ENCODE assay signal across 8 mouse cellular contexts in the genomic region with DNA sequence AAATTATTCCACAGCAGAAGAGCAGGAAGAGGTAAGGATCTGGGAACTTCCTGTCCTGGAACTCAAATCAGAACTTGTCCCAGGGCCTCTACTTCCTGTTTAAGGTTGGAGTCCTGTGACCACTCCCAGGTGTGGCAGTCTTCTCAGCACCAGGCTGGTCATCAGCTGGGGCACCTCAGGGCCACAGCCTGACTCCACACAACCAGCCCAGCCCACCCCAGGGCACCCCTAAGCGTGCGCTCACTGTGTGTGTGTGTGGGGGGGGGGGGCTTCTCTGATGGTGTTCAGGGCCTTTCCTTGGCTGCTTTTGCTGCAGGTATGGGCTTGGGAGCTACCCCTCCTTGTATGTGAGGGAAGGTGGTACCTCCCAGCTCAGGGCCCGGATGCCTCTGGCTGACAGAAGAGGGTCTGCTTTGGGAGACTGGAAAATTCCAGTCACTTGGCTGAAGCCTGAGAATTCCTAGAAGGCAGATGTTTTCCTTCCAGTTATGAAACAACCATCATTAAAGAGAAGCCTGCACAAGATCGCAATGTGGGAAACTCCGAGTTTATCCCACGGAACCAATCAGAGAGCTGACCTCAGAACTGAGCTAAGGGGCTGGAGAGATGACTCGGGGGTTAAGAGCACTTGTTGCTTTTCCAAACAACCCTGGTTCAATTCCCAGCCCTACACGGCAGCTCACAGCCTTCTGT. TPM values are rescaled to one million over a fixed set of nuclear protein-coding genes. Genes with fewer than 3 reads are reported as not detected.
DNase-seq lines count a peak whose midpoint lies in the region; ATAC-seq lines count a peak whose summit lies in the region.
"Had no signal": no experiment of that assay in that cellular context is flagged by ENCODE, and none has a peak within 500 bp of the region (broad histone marks: within the 10 kb centered on the region; RNA-seq: fewer than 3 reads in every experiment).

No protein-coding gene starts in this region.

- H3K36me3 ChIP-seq in embryonic facial prominence, embryonic 13.5 days: no peaks in the 10 kb centered on the region
- no peaks in the 10 kb centered on the region for H3K36me3 ChIP-seq in heart, embryonic 13.5 days
- H3K36me3 ChIP-seq: hindbrain, embryonic 15.5 days had no signal

- H3K9ac ChIP-seq in embryonic facial prominence, embryonic 13.5 days: no peak overlapping the region
- H3K9ac ChIP-seq in heart, embryonic 13.5 days: no peak overlapping the region
- H3K9ac ChIP-seq: hindbrain, embryonic 15.5 days had no signal

- no peak overlapping the region for H3K4me3 ChIP-seq in embryonic facial prominence, embryonic 13.5 days
- H3K4me3 ChIP-seq in heart, embryonic 13.5 days: no peak overlapping the region
- H3K4me3 ChIP-seq: hindbrain, embryonic 15.5 days had no signal

- peak; percentile 58; the same call in 1 of the 2 replicates for ATAC-seq in embryonic facial prominence, embryonic 13.5 days (ENCODE audit: insufficient number of reproducible peaks, insufficient read depth, low FRiP score, low TSS enrichment, low read depth)
- no peak for ATAC-seq in heart, embryonic 13.5 days (ENCODE audit: extremely low read depth, insufficient number of reproducible peaks, low FRiP score, low TSS enrichment)
- ATAC-seq in megakaryocyte progenitor cell, adult 5-6 weeks (replicated peaks; ENCODE audit: poor library complexity): 0 out of 2 replicates have a peak, but pooled peaks have one; percentile 4

- no peaks in the 10 kb centered on the region for H3K9me3 ChIP-seq in embryonic facial prominence, embryonic 13.5 days
- H3K9me3 ChIP-seq in heart, embryonic 13.5 days: no peaks in the 10 kb centered on the region
- H3K9me3 ChIP-seq: hindbrain, embryonic 15.5 days had no signal

- peak; percentile 51 to 64 for DNase-seq in kidney, postnatal 4 days
- DNase-seq in embryo, embryonic 9.5 days (ENCODE audit: extremely low spot score): no peak
- no peak for DNase-seq in thymus, adult 18-20 months
- DNase-seq in adrenal gland, adult 2 months: no peak

- 59% methylated on average over 8 of the region's 8 CpGs for WGBS in embryonic facial prominence, embryonic 13.5 days
- 52% methylated on average over 8 of the region's 8 CpGs for WGBS in heart, embryonic 13.5 days

- H3K4me2 ChIP-seq in embryonic facial prominence, embryonic 13.5 days: no peak overlapping the region
- H3K4me2 ChIP-seq in heart, embryonic 13.5 days: no peak overlapping the region
- H3K4me2 ChIP-seq: hindbrain, embryonic 15.5 days had no signal

- no peaks in the 10 kb centered on the region for H3K27me3 ChIP-seq in embryonic facial prominence, embryonic 13.5 days
- H3K27me3 ChIP-seq in heart, embryonic 13.5 days (replicated peaks): peaks cover 70% of the 10 kb centered on the region
- H3K27me3 ChIP-seq: hindbrain, embryonic 15.5 days had no signal

- H3K4me1 ChIP-seq in embryonic facial prominence, embryonic 13.5 days: peaks cover 54% of the 10 kb centered on the region
- H3K4me1 ChIP-seq in heart, embryonic 13.5 days: peaks cover 19% of the 10 kb centered on the region

- H3K27ac ChIP-seq in embryonic facial prominence, embryonic 13.5 days: peak overlapping the region; percentile 65
- H3K27ac ChIP-seq in heart, embryonic 13.5 days (replicated peaks): peak overlapping the region; percentile 75
- H3K27ac ChIP-seq: hindbrain, embryonic 15.5 days had no signal

RNA-seq across cellular contexts. Expression of a gene that starts 4.6 kb away (rescaled TPM):
- polyA plus RNA-seq in embryonic facial prominence, embryonic 13.5 days (2015; fragmentation: Nextera tagmentation; extraction: Ambion mirVana): 91.5 and 101 TPM in 2 replicates
- 9.7 and 15.9 TPM in 2 replicates for polyA plus RNA-seq in heart, embryonic 13.5 days (2015; fragmentation: Nextera tagmentation; extraction: Ambion mirVana)
- 57.8 and 89.8 TPM in 2 replicates for total RNA-seq in megakaryocyte progenitor cell, adult 5-6 weeks (2015)
- 33.7 and 37.5 TPM in 2 replicates for total RNA-seq in megakaryocyte progenitor cell, adult 5-6 weeks (2017)
- total RNA-seq in adrenal gland, adult 2 months (2021): 10 to 100 TPM in 1 of 2 experiments, 1 to 10 TPM in 1; 7.6 to 14.6 TPM
- 23.9 and 29.4 TPM in 2 replicates for polyA plus RNA-seq in adrenal gland, adult 2 months (2012; rRNA removed)

RNA-seq across cellular contexts. Expression of a gene that starts 15.8 kb away (rescaled TPM):
- 1,314 and 1,591 TPM in 2 replicates for polyA plus RNA-seq in embryonic facial prominence, embryonic 13.5 days (2015; fragmentation: Nextera tagmentation; extraction: Ambion mirVana)
- polyA plus RNA-seq in heart, embryonic 13.5 days (2015; fragmentation: Nextera tagmentation; extraction: Ambion mirVana): 505 and 535 TPM in 2 replicates
- 577 and 637 TPM in 2 replicates for total RNA-seq in megakaryocyte progenitor cell, adult 5-6 weeks (2015)
- 287 and 322 TPM in 2 replicates for total RNA-seq in megakaryocyte progenitor cell, adult 5-6 weeks (2017)
- 100 to 1,000 TPM; 504 to 654 TPM for total RNA-seq in adrenal gland, adult 2 months (2021)
- polyA plus RNA-seq in adrenal gland, adult 2 months (2012; rRNA removed): 947 and 952 TPM in 2 replicates

RNA-seq across cellular contexts. Expression of a gene that starts 15.9 kb away (rescaled TPM):
- 1.1 TPM in 1 of 2 replicates, not detected in the other for polyA plus RNA-seq in embryonic facial prominence, embryonic 13.5 days (2015; fragmentation: Nextera tagmentation; extraction: Ambion mirVana)
- not detected in 2 replicates for polyA plus RNA-seq in heart, embryonic 13.5 days (2015; fragmentation: Nextera tagmentation; extraction: Ambion mirVana)
- total RNA-seq in megakaryocyte progenitor cell, adult 5-6 weeks (2015): not detected in 2 replicates
- 1.1 TPM in 1 of 2 replicates, not detected in the other for total RNA-seq in megakaryocyte progenitor cell, adult 5-6 weeks (2017)
- not detected for total RNA-seq in adrenal gland, adult 2 months (2021)
- not detected in 2 replicates for polyA plus RNA-seq in adrenal gland, adult 2 months (2012; rRNA removed)
- polyA plus RNA-seq: hindbrain, embryonic 15.5 days had no signal

RNA-seq across cellular contexts. Expression of a gene that starts 21.5 kb away (rescaled TPM):
- polyA plus RNA-seq in embryonic facial prominence, embryonic 13.5 days (2015; fragmentation: Nextera tagmentation; extraction: Ambion mirVana): 32.4 and 56.7 TPM in 2 replicates
- 1.2 TPM in 2 replicates for polyA plus RNA-seq in heart, embryonic 13.5 days (2015; fragmentation: Nextera tagmentation; extraction: Ambion mirVana)
- total RNA-seq in megakaryocyte progenitor cell, adult 5-6 weeks (2015): 0.83 and 1.1 TPM in 2 replicates
- total RNA-seq in megakaryocyte progenitor cell, adult 5-6 weeks (2017): not detected in 2 replicates
- total RNA-seq in adrenal gland, adult 2 months (2021): 1 to 10 TPM in 1 of 2 experiments, under 1 TPM in 1; 0.78 to 1.3 TPM
- polyA plus RNA-seq in adrenal gland, adult 2 months (2012; rRNA removed): 1.2 and 2.7 TPM in 2 replicates

RNA-seq across cellular contexts. Expression of a gene that starts 30.4 kb away (rescaled TPM):
- polyA plus RNA-seq in embryonic facial prominence, embryonic 13.5 days (2015; fragmentation: Nextera tagmentation; extraction: Ambion mirVana): 25.1 and 25.7 TPM in 2 replicates
- 13.1 and 13.8 TPM in 2 replicates for polyA plus RNA-seq in heart, embryonic 13.5 days (2015; fragmentation: Nextera tagmentation; extraction: Ambion mirVana)
- 5.1 and 7.3 TPM in 2 replicates for total RNA-seq in megakaryocyte progenitor cell, adult 5-6 weeks (2015)
- total RNA-seq in megakaryocyte progenitor cell, adult 5-6 weeks (2017): 8.2 and 9.0 TPM in 2 replicates
- 10 to 100 TPM; 26.5 to 48.7 TPM for total RNA-seq in adrenal gland, adult 2 months (2021)
- polyA plus RNA-seq in adrenal gland, adult 2 months (2012; rRNA removed): 56.0 and 59.0 TPM in 2 replicates

Comparison
In these comparisons a context has a peak if more than half of its experiments do, and no peak if none do; other contexts are left out.
1. DNase-seq: peak in kidney, postnatal 4 days (2 of 2); none in embryo, embryonic 9.5 days (single experiment), thymus, adult 18-20 months (0 of 2) and adrenal gland, adult 2 months (single experiment).